Mouse (Mus musculus) large intestine, adult 2 months (tissue): ENCODE data around the gene Ankrd24. TPM values are rescaled to one million over a fixed set of nuclear protein-coding genes. Genes with fewer than 3 reads are reported as not detected.
A peak's percentile ranks its signal among the peaks of the same experiment; 100 is the strongest.
"Not testable (repeated sequence)": the region's sequence is repeated elsewhere in the genome, so short reads cannot be mapped to it uniquely, and the experiment has no call there.

ENCODE experiments used
- DNase-seq: peaks from one replicate; pipeline ENCODE4 v3.0.0-alpha.2; 2012; ENCODE audit warnings: low read depth, low spot score
- WGBS: fragments of 180-500 bp; shearing (Covaris S2); methylation state at CpG from one replicate; pipeline ENCODE4 v1.1.7; 2018; 5-methylcytosine and 5-hydroxymethylcytosine counted together
- polyA plus RNA-seq: library from polyadenylated mRNA; depleted of rRNA; stranded (reverse); fragments of >200 nt; gene quantifications from 2 replicates; pipeline ENCODE4 v1.2.3, GENCODE M21; 2012

The Ankrd24 gene
- polyA plus RNA-seq, 1 experiment = 11.8 TPM

GRCm38 (mm10) chr10:81604019-81604967 is 24.0 kb upstream of the Ankrd24 start:
- DNase-seq = no peak
- 62% methylated on average over 12 of the region's 12 CpGs for WGBS

DNA sequence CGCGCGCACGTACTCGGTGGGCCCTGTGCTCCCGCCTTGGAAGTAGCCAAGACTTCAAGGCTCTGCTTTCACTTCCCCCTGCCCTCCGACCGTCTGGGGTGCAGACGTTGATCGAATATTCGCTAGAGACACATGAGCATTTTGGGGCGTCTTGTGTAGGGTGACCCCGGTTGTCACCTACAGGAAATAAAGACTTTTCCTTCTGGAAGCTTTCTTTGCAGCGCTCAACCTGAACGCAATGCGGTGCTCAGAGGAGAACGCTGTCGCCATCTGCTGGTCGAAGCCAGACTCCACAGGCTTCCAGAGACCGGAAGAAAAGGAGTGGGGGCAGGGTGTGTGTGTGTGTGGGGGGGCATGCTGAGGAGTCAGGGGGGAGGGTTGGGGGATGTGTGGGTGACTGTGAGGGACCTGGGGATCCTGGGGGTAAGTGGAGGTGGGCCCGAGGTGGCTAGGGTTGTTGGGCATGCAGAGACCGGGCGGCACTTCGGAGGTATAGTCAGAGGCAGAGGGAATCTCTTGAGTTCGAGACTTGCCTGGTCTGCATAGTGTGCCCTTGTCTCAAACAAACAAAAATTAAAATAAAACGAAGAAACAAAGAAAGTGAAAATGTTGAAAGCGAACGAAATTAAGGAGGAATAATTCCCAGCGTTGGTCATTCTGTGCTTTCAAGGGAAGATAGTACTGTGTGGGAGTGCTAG is 23.2 kb upstream of the Ankrd24 start:
- DNase-seq = peak; percentile 85
- 17% methylated on average over 29 of the region's 29 CpGs for WGBS

- WGBS = under 1% methylated on average over 14 of the region's 14 CpGs
- DNase-seq = no peak
Measured at GRCm38 (mm10) chr10:81605666-81605973, 22.7 kb upstream of the Ankrd24 start.

DNA sequence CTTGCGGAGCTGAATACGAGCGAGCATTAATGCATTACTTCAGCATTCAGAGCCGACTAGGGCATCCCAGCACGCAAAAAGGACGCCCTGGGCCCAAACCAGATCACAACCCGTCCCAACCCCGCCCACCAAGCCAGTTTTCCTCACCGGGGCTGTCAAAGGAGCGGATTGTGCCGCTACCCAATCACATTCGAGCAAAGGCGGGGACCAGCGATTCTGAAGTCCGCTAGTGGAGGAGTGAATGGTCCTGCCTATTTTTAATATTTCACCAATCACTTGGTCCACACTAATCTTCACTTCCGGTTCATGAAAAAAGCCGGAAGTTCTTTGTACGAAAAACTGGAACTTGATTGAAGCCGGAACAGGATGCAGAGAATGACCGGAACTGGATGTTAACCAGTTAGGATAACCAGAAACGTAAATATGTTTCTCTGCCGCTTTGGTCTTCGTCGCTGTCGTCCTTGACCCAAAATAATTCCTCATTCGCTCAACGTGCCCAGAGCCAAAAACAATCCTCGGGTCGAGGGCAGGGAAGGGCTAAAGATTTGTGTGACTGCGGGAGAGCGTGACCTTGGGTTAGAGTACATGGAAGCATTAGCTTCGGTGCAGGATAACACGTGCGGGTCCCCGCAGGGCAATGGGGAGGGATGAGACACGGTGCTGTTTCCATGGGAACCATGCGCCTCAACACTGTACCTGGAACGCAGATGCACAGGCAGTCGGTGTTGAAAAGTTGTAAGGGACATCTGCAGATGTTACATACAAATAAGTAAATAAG is 22.2 kb upstream of the Ankrd24 start, which contains the start of gene BC025920:
Gene BC025920 (plus strand): TSS at position 297 of the 778 bp plus-strand sequence.
- 2% methylated on average over 39 of the region's 39 CpGs for WGBS
- DNase-seq = peak; percentile 98

GRCm38 (mm10) chr10:81608308-81608707 is 20.0 kb upstream of the Ankrd24 start:
- DNase-seq = no peak
- WGBS = 93% methylated on average over 1 of the region's 1 CpGs

DNA sequence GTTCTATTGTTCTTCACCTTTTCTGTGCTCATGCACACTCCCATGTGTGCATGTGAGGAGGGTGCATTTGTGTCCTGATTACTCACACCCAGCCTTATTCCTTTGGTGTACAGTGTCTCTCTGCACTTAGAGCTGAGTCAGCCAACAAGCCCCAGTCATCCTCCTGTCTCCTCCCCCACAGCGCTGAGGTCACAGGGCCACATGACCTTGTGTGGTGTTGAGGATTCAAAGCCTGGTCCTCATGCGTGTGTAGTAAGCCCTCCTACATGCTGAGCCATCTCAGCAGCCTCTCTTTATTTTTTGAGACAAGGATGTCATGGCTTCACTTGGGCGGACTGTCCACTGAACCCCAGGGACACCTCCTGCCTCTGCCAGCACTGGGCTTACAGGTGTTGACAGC is 15.6 kb upstream of the Ankrd24 start:
- 62% methylated on average over 3 of the region's 3 CpGs for WGBS

DNA sequence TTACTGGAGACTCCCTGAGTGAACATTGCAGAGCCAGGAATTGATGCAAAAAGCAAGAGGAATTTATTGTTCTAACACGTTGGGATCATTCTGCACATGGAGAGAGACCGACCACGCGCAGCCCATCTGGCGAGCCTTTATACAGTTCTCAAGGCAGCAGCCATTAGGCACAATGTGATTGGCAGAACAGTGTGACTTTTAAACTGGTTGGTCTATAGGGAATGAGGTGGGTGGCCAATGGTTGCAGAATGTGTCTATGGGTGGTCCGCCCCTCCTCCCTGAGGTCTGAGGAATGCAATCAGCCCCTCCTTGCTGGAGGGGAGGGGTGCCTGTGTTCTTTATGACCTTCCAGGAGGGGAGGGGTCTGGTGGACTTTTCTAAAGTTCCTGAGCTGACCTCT is 12.9 kb upstream of the Ankrd24 start:
- no peak for DNase-seq
- 60% methylated on average over 6 of the region's 6 CpGs for WGBS

More for the DNA sequence above, 15.6 kb upstream of the Ankrd24 start:
- no peak for DNase-seq

DNA sequence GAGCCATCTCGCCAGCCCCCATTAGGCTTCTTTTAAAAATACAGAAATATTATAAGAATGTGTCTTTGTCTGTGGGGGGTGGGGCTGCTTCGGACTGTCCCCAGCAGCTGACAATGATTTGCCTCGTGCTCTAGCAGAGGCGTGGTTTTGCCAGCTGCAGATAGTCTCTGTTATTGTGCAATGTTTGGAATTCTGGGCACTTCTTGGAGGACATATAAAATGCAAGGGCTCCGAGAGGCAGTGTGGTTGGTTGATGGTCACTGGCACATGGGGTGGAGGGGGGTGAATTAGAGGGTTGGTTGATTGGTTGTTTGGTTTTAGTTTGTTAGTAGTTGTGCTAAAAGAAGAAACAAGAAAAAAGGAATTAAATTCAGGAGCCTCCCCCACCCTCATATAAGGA is 8.4 kb upstream of the Ankrd24 start:
- no peak for DNase-seq
- WGBS = 61% methylated on average over 5 of the region's 5 CpGs

DNA sequence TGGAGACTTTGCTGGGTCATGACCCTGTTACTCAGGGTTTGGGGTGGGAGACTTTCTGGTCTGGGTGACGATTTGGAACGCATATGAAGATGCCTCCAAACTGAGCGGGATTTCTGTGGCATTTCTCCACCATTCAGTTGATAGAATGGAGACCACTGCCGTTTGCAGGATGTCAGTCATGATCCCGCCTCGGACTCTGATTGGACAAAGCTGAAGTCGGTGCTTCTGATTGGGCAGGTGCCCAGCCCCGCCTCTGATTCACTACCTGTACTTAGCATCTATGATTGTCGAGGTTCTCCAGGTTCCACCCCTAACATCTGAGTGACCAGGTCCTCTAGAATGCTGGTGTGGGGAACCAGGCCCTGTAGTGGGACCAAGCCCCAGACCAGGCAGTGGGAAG is 7.6 kb upstream of the Ankrd24 start:
- 71% methylated on average over 9 of the region's 9 CpGs for WGBS
- no peak for DNase-seq

DNA sequence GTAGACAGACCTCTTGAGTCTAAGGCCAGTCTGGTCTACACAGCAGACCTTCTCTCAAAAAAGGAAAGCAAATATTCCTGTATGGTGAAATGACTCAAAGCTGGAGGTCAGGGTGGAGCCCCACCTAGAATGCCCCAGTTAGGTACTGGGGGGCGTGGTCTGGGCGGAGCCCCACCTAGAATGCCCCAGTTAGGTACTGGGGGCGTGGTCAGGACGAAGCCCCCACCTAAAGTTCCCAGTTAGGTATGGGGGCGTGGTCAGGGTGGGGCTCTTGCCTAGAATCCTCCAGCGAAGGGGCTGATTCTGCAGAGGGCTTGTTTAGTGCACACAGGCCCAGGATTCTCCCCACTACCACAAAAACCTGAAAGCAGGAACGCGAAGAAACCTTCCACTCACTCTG is 4.9 kb upstream of the Ankrd24 start:
- no peak for DNase-seq
- 62% methylated on average over 8 of the region's 8 CpGs for WGBS

DNA sequence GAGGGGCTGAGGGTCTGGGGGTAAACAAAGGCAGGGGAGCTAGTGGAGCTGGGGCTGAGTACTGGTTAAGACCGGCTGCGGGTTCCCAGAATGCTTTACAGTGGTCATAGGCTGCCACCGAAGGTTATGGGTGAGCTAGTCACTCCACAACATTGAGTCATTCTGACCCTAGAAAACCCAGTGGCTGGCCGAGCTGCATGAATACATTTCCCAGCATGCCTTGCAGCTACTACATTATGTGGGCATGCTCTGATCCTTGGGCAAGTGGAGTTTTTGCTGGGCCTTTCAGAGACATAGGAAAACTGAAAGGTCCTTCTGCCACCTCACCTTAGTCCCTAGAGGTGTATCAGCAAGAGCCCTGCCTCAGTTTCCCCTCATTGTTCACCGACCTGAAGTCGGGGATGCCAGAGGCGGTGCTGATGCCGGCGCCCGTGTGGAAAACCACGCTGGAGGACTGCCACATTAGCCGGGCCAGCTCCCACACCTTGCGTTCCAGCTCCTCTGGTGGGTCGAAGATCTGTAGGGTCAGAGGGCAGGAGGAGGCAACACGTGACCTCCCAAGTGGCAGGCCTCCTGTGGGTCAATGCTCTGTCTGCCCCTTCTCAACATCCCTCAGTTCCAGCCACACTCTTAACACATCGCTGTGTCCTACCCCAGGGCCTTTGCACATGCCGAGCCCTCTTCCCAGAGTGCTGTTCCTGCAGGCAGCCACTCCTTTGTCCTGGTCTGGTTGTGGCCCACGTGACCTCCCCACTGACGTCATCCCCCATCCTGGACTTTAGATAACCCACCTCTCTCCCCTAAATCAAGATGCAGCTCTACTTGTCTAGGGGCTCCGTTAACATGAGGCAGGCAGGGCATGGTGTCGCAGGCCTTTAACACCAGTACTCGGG is 2.0 kb upstream of the Ankrd24 start:
- WGBS = 83% methylated on average over 22 of the region's 22 CpGs
- DNase-seq = no peak

DNA sequence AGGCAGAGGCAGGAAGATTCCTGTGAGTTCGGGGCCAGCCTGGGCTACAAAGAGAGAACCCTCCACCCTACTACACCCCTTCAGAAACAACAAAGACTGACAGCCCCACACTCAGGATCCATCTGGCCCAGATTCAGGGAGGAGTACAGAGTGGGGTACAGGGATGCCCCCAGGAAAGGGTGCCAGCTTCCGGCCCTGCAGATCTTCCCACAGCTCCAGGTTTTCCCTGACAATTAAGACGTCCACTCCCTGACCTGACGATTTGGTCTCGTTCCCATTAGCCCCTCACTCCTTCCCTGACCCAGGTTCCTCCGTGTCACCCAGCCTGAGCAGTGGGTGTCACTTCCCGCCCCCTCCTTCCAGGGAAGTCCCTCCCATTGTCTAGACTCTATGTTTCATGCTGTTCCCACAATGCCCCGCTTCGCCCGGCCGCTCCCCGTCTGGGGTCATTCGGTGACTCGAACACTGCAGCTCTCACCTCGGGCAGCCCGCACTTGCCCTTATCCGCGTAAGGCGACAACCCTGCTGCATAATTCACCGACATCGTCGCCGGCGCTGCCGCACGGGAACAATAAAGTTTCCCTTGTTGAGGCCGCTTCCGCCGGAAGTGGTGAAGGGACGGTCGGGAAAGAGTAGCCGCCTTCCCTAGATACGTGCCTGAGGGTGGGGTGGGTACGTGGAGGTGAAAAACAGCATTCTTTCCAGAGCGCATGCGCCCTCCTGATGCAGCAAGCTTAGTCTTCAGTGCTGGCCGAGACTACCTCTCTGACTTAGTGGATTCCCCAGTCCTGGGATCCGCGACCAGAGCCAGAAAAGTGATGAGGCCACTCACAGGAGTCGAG is 1.1 kb upstream of the Ankrd24 start, which contains the start of gene Sirt6:
Gene Sirt6 (minus strand): TSS at position 804 of the 842 bp plus-strand sequence.
- DNase-seq = peak; percentile 85
- WGBS = 3% methylated on average over 40 of the region's 40 CpGs

- WGBS = 18% methylated on average over 7 of the region's 7 CpGs
- DNase-seq = no peak
Measured at GRCm38 (mm10) chr10:81627836-81628220, 512 bp upstream of the Ankrd24 start.

GRCm38 (mm10) chr10:81633253-81634099 is 5.1 kb downstream of the Ankrd24 start:
- WGBS = 4% methylated on average over 37 of the region's 37 CpGs
- DNase-seq = peak; percentile 53

GRCm38 (mm10) chr10:81636338-81636737 is 8.0 kb downstream of the Ankrd24 start:
- no peak for DNase-seq
- 23% methylated on average over 8 of the region's 8 CpGs for WGBS

DNA sequence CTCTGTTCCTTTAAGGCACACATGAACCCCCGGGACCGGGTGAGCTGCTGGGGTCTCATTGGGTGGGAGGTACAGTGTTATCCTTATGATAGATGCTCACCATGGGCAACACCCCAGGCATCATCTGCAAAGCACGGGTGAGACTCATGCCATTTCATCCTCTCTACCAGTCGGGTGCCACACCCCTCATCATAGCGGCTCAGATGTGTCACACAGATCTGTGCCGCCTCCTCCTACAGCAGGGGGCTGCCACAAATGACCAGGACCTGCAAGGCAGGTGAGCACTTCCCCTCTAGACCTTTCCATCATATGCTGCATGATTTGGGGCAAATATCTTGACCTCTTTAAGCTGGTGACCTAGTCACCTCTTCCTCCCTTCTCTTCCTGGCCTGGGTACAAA is 9.8 kb downstream of the Ankrd24 start:
- 64% methylated on average over 6 of the region's 6 CpGs for WGBS
- no peak for DNase-seq

- WGBS = 41% methylated on average over 4 of the region's 4 CpGs
- not testable (repeated sequence) for DNase-seq
Measured at GRCm38 (mm10) chr10:81640825-81641224, 12.5 kb downstream of the Ankrd24 start.
